Mouse (Mus musculus) limb, embryonic 14.5 days (tissue): Measurements from ENCODE around the gene Slc25a18. TPM values are rescaled to one million over a fixed set of nuclear protein-coding genes. Genes with fewer than 3 reads are reported as not detected.

Source experiments
- ATAC-seq: fragments of 200-750 bp; cut with Nextera tagmentation; 2 replicates; pipeline ENCODE4 v1.8.0; 2017; ENCODE audit warnings: low read depth, moderate number of reproducible peaks, moderate TSS enrichment; ENCODE audit not compliant: low FRiP score
- DNase-seq: peaks from one replicate; pipeline ENCODE4 v3.0.0-alpha.2; 2015; ENCODE audit warnings: low spot score
- H3K27ac ChIP-seq: fragments of 300-500 bp; sonication (generic); replicated peaks from 2 replicates; pipeline ENCODE4 v1.5.1; 2014; ENCODE audit warnings: low read depth, mild to moderate bottlenecking, low read length, moderate library complexity, mixed read lengths
- H3K27me3 ChIP-seq: fragments of 300-500 bp; sonication (generic); 2 replicates; pipeline ENCODE4 v1.6.1; 2014; ENCODE audit warnings: low read length, mixed read lengths; ENCODE audit not compliant: control insufficient read depth, insufficient read depth
- H3K36me3 ChIP-seq: fragments of 300-500 bp; sonication (generic); 2 replicates; pipeline ENCODE4 v1.6.1; 2014; ENCODE audit warnings: mild to moderate bottlenecking, low read length, moderate library complexity, mixed read lengths; ENCODE audit not compliant: control insufficient read depth, insufficient read depth
- H3K4me1 ChIP-seq: fragments of 300-500 bp; sonication (generic); 2 replicates; pipeline ENCODE4 v1.6.1; 2014; ENCODE audit warnings: antibody characterized with exemption, low read length, mixed read lengths; ENCODE audit not compliant: control insufficient read depth, insufficient read depth
- H3K4me2 ChIP-seq: fragments of 300-500 bp; sonication (generic); replicated peaks from 2 replicates; pipeline ENCODE4 v1.6.1; 2014; ENCODE audit warnings: low read depth, mild to moderate bottlenecking, low read length, moderate library complexity; ENCODE audit not compliant: severe bottlenecking
- H3K4me3 ChIP-seq: fragments of 300-500 bp; sonication (generic); replicated peaks from 2 replicates; pipeline ENCODE4 v1.5.1; 2014; ENCODE audit warnings: low read length
- H3K9ac ChIP-seq: fragments of 300-500 bp; sonication (generic); 2 replicates; pipeline ENCODE4 v1.6.1; 2014; ENCODE audit warnings: mild to moderate bottlenecking, low read depth, low read length, moderate library complexity; ENCODE audit not compliant: severe bottlenecking
- H3K9me3 ChIP-seq: fragments of 300-500 bp; sonication (generic); 2 replicates; pipeline ENCODE4 v1.6.1; 2016; ENCODE audit warnings: low read length; ENCODE audit not compliant: control insufficient read depth
- POLR2A ChIP-seq: fragments of 200-500 bp; IDR thresholded peaks from 2 replicates; pipeline ENCODE4 v1.8.0; 2012; ENCODE audit warnings: inconsistent platforms, mild to moderate bottlenecking, moderate library complexity, borderline replicate concordance; ENCODE audit not compliant: insufficient read depth, insufficient read length; ENCODE audit errors: extremely low read depth
- WGBS: fragments of 180-500 bp; shearing (Covaris S2); extraction: QIAGEN DNeasy Blood & Tissue Kit; methylation state at CpG from one replicate; pipeline ENCODE4 v1.1.7; 2014; 5-methylcytosine and 5-hydroxymethylcytosine counted together
- polyA plus RNA-seq, 2 experiments: library from polyadenylated mRNA; depleted of rRNA in 1 of 2; stranded (reverse) in 1 of 2; unstranded in 1 of 2; fragments of >200 nt; fragmentation: Nextera tagmentation in 1 of 2; extraction: Ambion mirVana in 1 of 2; gene quantifications; 2 replicates each; pipeline versions ENCODE4 v1.2.1 to v1.2.3; 2012 to 2014

Slc25a18 gene
- polyA plus RNA-seq, 2 experiments: 0.64 to 0.96 TPM

GRCm38 (mm10) chr6:120795422-120796086 is 22.2 kb downstream of the Slc25a18 start:
- ATAC-seq (no peak), DNase-seq (no peak)
- H3K27ac ChIP-seq: no peak overlapping the region
- no peaks in the 10 kb centered on the region for H3K4me1 ChIP-seq
- H3K9me3 ChIP-seq: no peaks in the 10 kb centered on the region
- no peak for TF ChIP-seq POLR2A
- H3K9ac ChIP-seq: no peak overlapping the region
- H3K36me3 ChIP-seq: peaks cover 83% of the 10 kb centered on the region
- no peaks in the 10 kb centered on the region for H3K27me3 ChIP-seq
- no peak overlapping the region for H3K4me2 ChIP-seq
- no peak overlapping the region for H3K4me3 ChIP-seq
- 92% methylated on average over 5 of the region's 5 CpGs for WGBS

GRCm38 (mm10) chr6:120796111-120796510 is 22.7 kb downstream of the Slc25a18 start:
- no peaks in the 10 kb centered on the region for H3K27me3 ChIP-seq
- DNase-seq (no peak), ATAC-seq (no peak)
- no peak for TF ChIP-seq POLR2A
- no peaks in the 10 kb centered on the region for H3K4me1 ChIP-seq
- no peak overlapping the region for H3K4me3 ChIP-seq
- H3K27ac ChIP-seq: no peak overlapping the region
- WGBS: 91% methylated on average over 2 of the region's 2 CpGs
- H3K9me3 ChIP-seq: no peaks in the 10 kb centered on the region
- H3K36me3 ChIP-seq: peaks cover 89% of the 10 kb centered on the region
- H3K4me2 ChIP-seq: no peak overlapping the region
- H3K9ac ChIP-seq: no peak overlapping the region

GRCm38 (mm10) chr6:120798019-120798418 is 24.6 kb downstream of the Slc25a18 start:
- Histone ChIP-seq H3K27me3 (no peaks in the 10 kb centered on the region), H3K9me3 (no peaks in the 10 kb centered on the region), H3K27ac (no peak overlapping the region), H3K9ac (no peak overlapping the region), H3K4me1 (no peaks in the 10 kb centered on the region), H3K4me2 (no peak overlapping the region), H3K4me3 (no peak overlapping the region), H3K36me3 (peaks cover 95% of the 10 kb centered on the region)
- DNase-seq (no peak), ATAC-seq (no peak)
- 95% methylated on average over 7 of the region's 7 CpGs for WGBS
- TF ChIP-seq POLR2A: no peak

- H3K36me3 ChIP-seq: peaks cover 95% of the 10 kb centered on the region
- H3K27ac ChIP-seq: no peak overlapping the region
- DNase-seq: no peak
- ATAC-seq: no peak
- TF ChIP-seq POLR2A: no peak
- H3K9ac ChIP-seq: no peak overlapping the region
- H3K9me3 ChIP-seq: no peaks in the 10 kb centered on the region
- H3K27me3 ChIP-seq: no peaks in the 10 kb centered on the region
- H3K4me3 ChIP-seq: no peak overlapping the region
- WGBS: 90% methylated on average over 4 of the region's 4 CpGs
- H3K4me2 ChIP-seq: no peak overlapping the region
- H3K4me1 ChIP-seq: no peaks in the 10 kb centered on the region
Observed at GRCm38 (mm10) chr6:120798905-120799304, 25.5 kb downstream of the Slc25a18 start.

- no peaks in the 10 kb centered on the region for H3K4me1 ChIP-seq
- H3K9me3 ChIP-seq: no peaks in the 10 kb centered on the region
- H3K27ac ChIP-seq: no peak overlapping the region
- ATAC-seq (no peak), DNase-seq (no peak)
- H3K36me3 ChIP-seq: peaks cover 95% of the 10 kb centered on the region
- TF ChIP-seq POLR2A: no peak
- no peak overlapping the region for H3K4me2 ChIP-seq
- 82% methylated on average over 4 of the region's 4 CpGs for WGBS
- H3K4me3 ChIP-seq: no peak overlapping the region
- no peaks in the 10 kb centered on the region for H3K27me3 ChIP-seq
- no peak overlapping the region for H3K9ac ChIP-seq
Observed at GRCm38 (mm10) chr6:120799581-120800041, 26.2 kb downstream of the Slc25a18 start.
